Mouse (Mus musculus) B cell, adult 2 months (primary cell): ENCODE results near the gene Nt5c.
A peak's percentile ranks its signal among the peaks of the same experiment; 100 is the strongest.
"Not testable (repeated sequence)": the region's sequence is repeated elsewhere in the genome, so short reads cannot be mapped to it uniquely, and the experiment has no call there.

Experiments used
- DNase-seq, 2 experiments: peaks; one replicate each; pipeline ENCODE4 v3.0.0; 2022

Gene Nt5c

DNA sequence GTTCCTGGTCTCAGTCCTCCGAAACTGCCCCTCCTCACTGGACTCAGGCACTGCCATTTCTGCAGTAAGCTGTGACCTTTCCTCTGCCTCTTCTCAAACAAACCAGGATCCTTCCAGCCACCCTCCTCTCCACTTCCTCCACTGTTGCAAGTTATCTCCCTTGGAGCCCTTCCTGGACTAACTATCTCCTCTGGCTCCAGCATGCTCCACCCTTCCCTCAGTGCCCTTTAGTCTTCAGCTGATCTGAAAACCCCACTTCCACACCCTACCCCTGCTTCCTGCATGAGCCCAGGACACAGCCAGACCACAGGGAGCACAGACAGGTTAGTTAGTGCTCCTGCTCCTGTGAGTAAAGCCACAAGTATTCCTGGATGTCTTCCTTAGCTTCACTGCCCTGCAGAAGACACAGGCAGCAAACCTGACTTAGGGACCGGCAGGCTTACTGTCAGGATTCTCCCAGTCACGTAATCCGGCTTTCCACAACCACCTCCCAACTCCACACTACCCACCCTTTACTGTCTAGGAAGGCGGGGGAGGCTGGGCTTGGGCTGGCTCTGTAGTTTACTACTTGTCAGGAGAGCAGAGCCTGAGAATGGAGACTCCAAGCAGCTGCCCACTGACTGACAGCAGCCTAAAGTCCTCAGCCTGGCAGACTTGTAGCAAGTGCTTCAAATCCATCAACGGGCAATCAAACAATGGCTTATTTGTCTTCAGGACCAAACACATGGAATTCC is 18.3 kb upstream of the Nt5c start:
- no peak for DNase-seq

- no peak for DNase-seq
Measured at GRCm38 (mm10) chr11:115508061-115508460, 16.4 kb upstream of the Nt5c start.

- no peak for DNase-seq
Measured at GRCm38 (mm10) chr11:115506586-115506985, 14.9 kb upstream of the Nt5c start.

DNA sequence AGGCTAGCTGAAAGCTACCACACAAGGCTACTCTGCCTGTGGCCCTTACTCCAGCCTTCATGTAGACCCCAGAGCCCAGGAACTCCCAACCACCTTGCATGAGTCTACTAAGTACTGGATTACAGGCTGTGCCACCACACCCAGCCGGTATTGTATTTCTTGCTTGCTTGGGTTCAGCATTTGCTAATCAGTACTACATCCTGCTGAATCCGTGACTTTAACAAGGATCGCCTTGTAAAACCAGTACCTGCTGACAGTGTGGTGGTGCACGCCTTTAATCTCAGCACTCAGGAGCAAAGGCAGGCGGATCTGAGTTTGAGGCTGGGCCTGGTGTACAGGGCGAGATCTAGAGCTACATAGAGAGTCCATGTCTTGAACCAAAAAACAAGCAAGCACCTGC is 11.0 kb upstream of the Nt5c start:
- DNase-seq, result no peak

DNA sequence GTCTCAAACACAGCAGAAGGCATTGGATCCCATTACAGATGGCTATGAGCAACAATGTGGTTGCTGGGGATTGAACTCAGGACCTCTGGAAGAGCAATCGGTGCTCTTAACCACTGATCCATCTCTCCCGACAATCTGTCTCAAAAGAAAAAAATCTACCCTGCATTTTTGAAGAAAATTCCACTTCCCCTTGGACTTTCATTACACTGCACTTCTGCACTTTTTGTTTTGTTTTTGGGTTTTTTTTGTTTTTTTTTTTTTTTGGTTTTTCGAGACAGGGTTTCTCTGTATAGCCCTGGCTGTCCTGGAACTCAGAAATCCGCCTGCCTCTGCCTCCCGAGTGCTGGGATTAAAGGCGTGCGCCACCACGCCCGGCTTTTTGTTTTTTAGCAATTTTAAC is 4.9 kb upstream of the Nt5c start:
- not testable (repeated sequence) for DNase-seq

- no peak for DNase-seq
Measured at GRCm38 (mm10) chr11:115492387-115492786, 725 bp upstream of the Nt5c start.

DNA sequence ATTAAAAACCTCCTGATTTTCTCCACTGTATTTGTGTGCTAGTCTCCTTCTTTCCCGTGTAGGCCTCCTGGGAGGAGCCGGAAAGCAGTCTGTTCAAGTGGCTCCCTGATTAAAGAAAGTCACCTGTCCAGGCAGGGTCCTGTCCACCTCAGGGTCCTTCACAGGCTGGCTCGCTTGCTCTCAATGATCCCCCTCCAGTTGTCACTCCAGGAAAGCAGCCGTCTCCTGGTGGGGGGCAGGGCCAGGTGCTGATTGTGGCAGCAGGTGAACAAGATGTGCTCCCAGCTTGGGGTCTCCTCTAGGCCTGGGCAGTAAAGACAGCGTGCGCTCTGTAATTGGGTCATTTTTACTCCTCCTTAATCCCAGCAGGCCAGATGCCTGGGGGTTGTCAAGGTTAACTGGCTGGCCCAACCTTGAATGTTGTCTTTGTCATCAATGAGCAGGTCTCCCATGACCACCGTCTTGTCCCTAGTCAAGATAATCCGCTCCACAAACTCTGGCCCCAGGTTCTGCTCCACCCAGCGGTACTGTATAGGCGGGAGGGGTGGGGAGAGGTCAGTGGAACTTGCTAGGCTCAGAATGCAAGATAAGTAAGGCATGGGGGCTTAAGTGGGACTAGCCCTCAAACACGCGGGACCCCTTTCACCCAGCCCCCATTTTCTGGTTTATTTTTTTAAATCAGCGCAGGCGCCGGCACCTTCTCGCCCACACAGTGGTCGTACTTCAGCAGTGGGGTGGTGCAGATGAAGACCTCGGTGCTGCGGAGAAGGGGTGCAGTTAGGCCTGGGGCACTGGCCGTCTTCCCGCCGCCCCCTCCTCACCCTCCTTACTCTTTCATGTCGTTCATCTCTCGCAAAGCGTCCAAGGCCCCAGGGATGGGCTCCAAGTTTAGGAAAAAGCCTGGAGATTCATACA is 964 bp downstream of the Nt5c start:
- no peak for DNase-seq

DNA sequence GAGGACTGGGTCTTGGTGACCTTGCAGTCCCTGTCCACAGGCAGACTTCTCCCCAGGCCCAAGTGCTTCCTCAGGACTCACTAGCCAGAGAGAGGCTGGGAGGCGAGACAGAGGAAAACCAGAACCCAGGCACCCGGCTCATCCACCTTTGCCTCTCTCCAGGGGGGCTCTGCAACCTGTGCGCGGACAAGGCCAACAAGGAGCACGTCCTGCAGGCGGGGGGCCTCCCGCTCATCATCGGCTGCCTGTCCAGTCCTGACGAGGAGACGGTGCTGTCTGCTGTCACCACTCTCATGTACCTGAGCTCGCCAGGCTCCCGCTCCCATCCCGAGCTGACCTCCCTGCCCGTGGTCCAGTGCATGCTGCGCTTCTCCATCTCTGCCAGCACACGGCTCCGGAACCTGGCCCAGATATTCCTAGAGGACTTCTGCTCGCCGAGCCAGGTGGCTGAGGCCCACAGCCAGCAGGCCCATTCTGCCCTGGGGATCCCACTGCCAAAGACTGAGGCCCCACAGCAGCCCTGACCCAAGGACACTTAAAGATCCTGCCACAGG is 3.0 kb downstream of the Nt5c start:
- no peak for DNase-seq

DNA sequence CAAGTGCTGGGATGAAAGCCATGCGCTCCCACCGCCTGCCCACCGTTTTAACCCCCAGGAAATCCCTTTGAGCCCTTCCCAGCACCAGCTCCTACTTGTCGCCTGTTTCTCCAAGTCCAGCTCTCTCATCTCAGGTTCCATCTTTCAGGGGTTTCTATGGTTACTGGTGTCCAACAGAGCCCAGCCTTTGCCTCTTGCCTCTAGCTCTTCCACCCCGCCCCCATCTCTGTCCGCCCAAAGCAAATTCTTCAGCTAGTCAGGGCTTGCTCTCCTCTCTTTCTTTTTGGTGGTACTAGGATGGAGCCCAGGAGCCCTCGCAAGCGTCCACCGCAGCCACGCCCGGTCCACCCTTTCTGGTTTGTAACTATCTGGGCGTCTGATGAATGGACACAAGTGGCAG is 6.5 kb downstream of the Nt5c start:
- DNase-seq, result no peak

GRCm38 (mm10) chr11:115483726-115484125 is 7.9 kb downstream of the Nt5c start:
- peak; percentile 90 to 91 for DNase-seq

GRCm38 (mm10) chr11:115483278-115483677 is 8.4 kb downstream of the Nt5c start:
- DNase-seq, result no peak

- DNase-seq, result no peak
Measured at GRCm38 (mm10) chr11:115481553-115482259, 10.0 kb downstream of the Nt5c start.

DNA sequence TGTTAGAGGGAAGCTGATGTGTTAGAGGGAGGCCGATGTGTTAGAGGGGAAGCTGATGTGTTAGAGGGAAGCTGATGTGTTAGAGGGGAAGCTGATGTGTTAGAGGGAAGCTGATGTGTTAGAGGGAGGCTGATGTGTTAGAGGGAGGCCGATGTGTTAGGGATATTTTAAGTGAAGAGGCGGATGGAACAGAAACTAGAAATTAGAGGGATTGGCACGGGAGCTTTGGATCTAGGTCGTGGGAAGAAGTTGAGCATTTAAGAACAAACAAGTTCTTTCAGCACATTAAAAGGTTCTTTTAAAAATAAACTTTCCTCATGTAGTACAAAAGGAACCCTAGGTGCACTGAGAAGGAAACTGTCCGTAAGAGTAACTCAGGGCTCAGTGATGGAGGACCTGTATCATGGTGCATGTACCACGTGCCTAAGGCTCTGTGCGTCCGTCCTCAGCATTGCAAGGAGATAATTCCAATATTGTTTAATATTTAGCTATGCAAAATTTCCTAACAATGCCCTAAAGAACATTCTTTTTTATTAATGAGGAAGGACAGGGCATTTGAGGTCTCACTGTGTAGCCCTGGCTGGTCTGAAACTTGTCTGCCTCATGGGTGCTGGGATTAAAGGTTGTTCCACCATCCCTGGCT is 13.2 kb downstream of the Nt5c start:
- DNase-seq, result no peak

DNA sequence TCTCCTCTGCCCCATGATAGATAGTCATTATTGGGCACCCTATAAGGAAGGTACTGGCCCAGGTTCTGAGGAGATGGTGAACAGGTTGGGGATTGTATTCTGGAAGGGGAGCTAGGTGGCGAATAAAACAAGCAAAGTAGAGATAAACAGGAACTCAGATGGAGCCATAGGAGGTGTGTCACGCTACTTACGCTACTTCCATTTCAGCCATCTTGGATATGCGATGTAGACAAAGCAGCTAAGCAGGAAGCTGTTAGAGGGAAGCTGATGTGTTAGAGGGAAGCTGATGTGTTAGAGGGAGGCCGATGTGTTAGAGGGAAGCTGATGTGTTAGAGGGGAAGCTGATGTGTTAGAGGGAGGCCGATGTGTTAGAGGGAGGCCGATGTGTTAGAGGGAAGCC is 14.3 kb downstream of the Nt5c start:
- not testable (repeated sequence) for DNase-seq

- DNase-seq, result not testable (repeated sequence)
Measured at GRCm38 (mm10) chr11:115476630-115477029, 15.0 kb downstream of the Nt5c start.

DNA sequence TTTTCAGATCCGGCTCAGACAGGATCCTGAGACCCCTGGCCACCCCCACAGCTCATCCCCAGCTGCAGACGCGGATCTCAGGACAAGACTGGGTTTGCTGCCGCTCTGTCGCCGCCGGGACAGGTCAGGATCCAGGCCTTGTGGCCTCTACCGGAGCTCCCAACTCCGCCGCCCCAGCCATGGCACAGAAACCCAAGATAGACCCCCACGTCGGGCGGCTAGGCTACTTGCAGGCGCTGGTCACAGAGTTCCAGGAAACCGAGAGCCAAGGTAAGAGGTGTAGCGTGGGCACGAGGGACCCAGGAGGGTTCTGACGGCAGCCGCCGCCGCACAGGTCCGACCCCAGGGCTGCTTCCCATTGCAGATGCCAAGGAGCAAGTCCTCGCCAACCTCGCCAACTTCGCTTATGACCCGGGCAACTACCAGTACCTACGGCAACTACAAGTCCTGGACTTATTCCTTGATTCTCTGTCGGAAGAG is 15.9 kb downstream of the Nt5c start:
- DNase-seq, result no peak

- peak; percentile 91 for DNase-seq
Measured at GRCm38 (mm10) chr11:115475025-115475757, 16.5 kb downstream of the Nt5c start, which contains the start of gene Armc7. Gene Armc7 (plus strand): TSS chr11:115475667.

DNA sequence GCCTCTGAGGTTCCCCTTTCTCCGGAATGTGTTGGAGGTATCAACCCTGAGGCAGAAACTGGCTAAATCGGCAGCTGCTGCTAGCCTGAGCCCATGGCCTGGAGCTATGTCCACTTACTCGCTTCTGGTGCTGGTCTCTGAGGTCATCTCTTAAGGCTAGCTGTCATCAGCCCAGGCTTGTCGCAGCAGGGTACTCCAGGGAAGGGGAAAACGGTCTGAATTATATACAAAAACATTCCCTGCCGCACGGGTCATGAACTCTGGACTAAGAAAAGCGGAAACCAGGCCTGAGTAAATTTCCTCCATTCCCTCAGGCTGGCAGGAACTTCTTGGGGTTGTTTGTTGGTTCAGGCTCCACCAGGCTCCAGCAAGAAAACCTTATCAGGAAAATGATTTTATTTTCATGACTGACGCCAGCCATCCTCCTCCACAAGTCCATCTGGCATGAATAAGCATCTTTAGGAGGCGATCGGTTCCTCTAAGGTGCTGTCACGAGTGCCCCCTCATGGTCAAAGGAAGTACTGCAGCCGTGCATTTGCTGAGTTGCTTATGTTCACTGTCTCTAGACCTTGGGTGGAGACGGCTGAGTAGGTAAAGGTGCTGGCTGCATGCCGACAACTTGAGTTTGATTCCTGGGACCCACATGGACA is 17.9 kb downstream of the Nt5c start:
- DNase-seq, result peak; percentile 93 to 94

GRCm38 (mm10) chr11:115472183-115472582 is 19.5 kb downstream of the Nt5c start:
- DNase-seq, result no peak

DNA sequence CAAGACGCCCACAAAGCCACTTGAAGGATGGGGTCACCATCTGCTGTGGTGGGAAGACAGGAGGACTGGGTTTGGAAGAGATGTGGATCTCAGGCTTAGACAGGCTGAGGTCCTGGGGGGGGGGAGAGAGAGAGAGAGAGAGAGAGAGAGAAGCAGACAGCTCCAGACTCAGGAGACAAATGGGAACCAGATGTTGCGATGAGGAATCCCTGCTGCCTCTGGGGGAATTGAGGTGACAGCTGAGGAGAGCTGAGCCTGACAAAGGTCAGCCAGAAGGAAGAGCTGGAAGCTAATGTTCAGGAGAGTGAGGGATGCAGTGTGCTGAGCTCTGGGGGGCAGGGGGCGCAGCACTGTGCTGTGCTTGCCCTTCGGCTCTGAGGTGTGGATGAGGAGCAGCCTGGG is 24.4 kb downstream of the Nt5c start:
- DNase-seq, result no peak

- no peak for DNase-seq
Measured at GRCm38 (mm10) chr11:115464851-115465250, 26.8 kb downstream of the Nt5c start.
